17 mouse cellular contexts compared by ENCODE assay signal in genomic region chr5:121816611-121817010, GRCm38 (mm10). TPM values are rescaled to one million over a fixed set of nuclear protein-coding genes. Genes with fewer than 3 reads are reported as not detected.
DNase-seq lines count a peak whose midpoint lies in the region; TF ChIP-seq lines count a peak whose summit lies in the region.
"Had no signal": no experiment of that assay in that cellular context is flagged by ENCODE, and none has a peak within 500 bp of the region (broad histone marks: within the 10 kb centered on the region; RNA-seq: fewer than 3 reads in every experiment).

No protein-coding gene starts in this region.

- TF ChIP-seq RAD21 in MEL (IDR thresholded peaks at IDR 0.05; ENCODE audit: low read depth, low read length), result no peak

- no peak for TF ChIP-seq CTCF in MEL (IDR thresholded peaks at IDR 0.05 in 2 of 3, conservative IDR thresholded peaks at IDR 0.05 in 1 of 3; ENCODE audit: control insufficient read depth in 1 of 3, insufficient read depth in 1 of 3, low read depth in 2 of 3, low read length in 3 of 3, poor library complexity in 1 of 3, severe bottlenecking in 1 of 3)

- H3K36me3 ChIP-seq in MEL (ENCODE audit: control insufficient read depth in 1 of 2, insufficient read depth in 2 of 2, low read length in 2 of 2), result peaks cover 0 to 10% of the 10 kb centered on the region in 2 experiments; a peak in 3 of 4 replicates
- peaks cover 94% of the 10 kb centered on the region for H3K36me3 ChIP-seq in midbrain, embryonic 10.5 days

- no peak for TF ChIP-seq EP300 in MEL (IDR thresholded peaks at IDR 0.05; ENCODE audit: low read depth in 1 of 2, low read length in 2 of 2)

- no peaks in the 10 kb centered on the region for H3K79me2 ChIP-seq in MEL (ENCODE audit: control insufficient read depth, insufficient read depth, low read length, poor library complexity)

- H3K9me3 ChIP-seq in MEL (replicated peaks; ENCODE audit: insufficient read depth, low read length), result no peaks in the 10 kb centered on the region
- no peaks in the 10 kb centered on the region for H3K9me3 ChIP-seq in midbrain, embryonic 10.5 days (replicated peaks)
- H3K9me3 ChIP-seq: embryonic facial prominence, embryonic 13.5 days; embryonic facial prominence, embryonic 15.5 days; forebrain, embryonic 10.5 days; forebrain, embryonic 12.5 days; G1E had no signal

- no peak overlapping the region for H3K4me3 ChIP-seq in MEL (ENCODE audit: control insufficient read depth in 1 of 2, insufficient read depth in 1 of 2, low read depth in 2 of 2, low read length in 2 of 2)
- H3K4me3 ChIP-seq in midbrain, embryonic 10.5 days, result no peak overlapping the region
- H3K4me3 ChIP-seq: embryonic facial prominence, embryonic 13.5 days; embryonic facial prominence, embryonic 15.5 days; erythroblast, embryonic 14.5 days; forebrain, embryonic 10.5 days; forebrain, embryonic 12.5 days had no signal

- peak; percentile 27 for DNase-seq in cerebellum, adult 9-10 months
- DNase-seq in cerebellum, adult 9-11 months, result no peak
- peak; percentile 31 for DNase-seq in testis, postnatal 10 days (ENCODE audit: low spot score)
- no peak for DNase-seq in testis, postnatal 14 days (ENCODE audit: low spot score)
- no peak for DNase-seq in MEL (ENCODE audit: low read depth, low spot score)
- no peak for DNase-seq in kidney, adult 11 months
- no peak for DNase-seq in midbrain, embryonic 10.5 days (ENCODE audit: low spot score)
- DNase-seq: adrenal gland, adult 2 months; adrenal gland, postnatal 10 days; adrenal gland, postnatal 25 days; embryo, embryonic 11 days had no signal

- H3K9ac ChIP-seq in MEL (ENCODE audit: control insufficient read depth, low read depth, low read length, poor library complexity, severe bottlenecking), result no peak overlapping the region
- H3K9ac ChIP-seq: embryonic facial prominence, embryonic 13.5 days; embryonic facial prominence, embryonic 15.5 days; forebrain, embryonic 12.5 days had no signal

- no peaks in the 10 kb centered on the region for H3K27me3 ChIP-seq in MEL (ENCODE audit: control insufficient read depth in 1 of 2, insufficient read depth in 2 of 2, low read length in 2 of 2)
- no peaks in the 10 kb centered on the region for H3K27me3 ChIP-seq in midbrain, embryonic 10.5 days (ENCODE audit: low read depth, poor library complexity, severe bottlenecking)
- H3K27me3 ChIP-seq: embryonic facial prominence, embryonic 13.5 days; embryonic facial prominence, embryonic 15.5 days; forebrain, embryonic 12.5 days had no signal

- H3K4me1 ChIP-seq in MEL (ENCODE audit: control insufficient read depth in 1 of 2, insufficient read depth in 2 of 2, low read length in 2 of 2), result no peaks in the 10 kb centered on the region
- H3K4me1 ChIP-seq in midbrain, embryonic 10.5 days, result no peaks in the 10 kb centered on the region
- H3K4me1 ChIP-seq: forebrain, embryonic 10.5 days; forebrain, embryonic 12.5 days had no signal

- no peak overlapping the region for H3K27ac ChIP-seq in MEL (ENCODE audit: control insufficient read depth, low read depth, low read length)
- no peak overlapping the region for H3K27ac ChIP-seq in midbrain, embryonic 10.5 days (replicated peaks)
- H3K27ac ChIP-seq: embryonic facial prominence, embryonic 13.5 days; embryonic facial prominence, embryonic 15.5 days; forebrain, embryonic 10.5 days; forebrain, embryonic 12.5 days had no signal

- WGBS in midbrain, embryonic 10.5 days, result 92% methylated on average over 2 of the region's 2 CpGs

- TF ChIP-seq POLR2A in MEL (IDR thresholded peaks at IDR 0.05; ENCODE audit: control insufficient read depth in 1 of 2, insufficient read depth in 1 of 2, low read depth in 1 of 2, low read length in 2 of 2, poor library complexity in 1 of 2), result peak in 1 of 2 experiments; percentile 42; a peak in 1 of 4 replicates

TF ChIP-seq in MEL, 35 proteins besides CTCF, POLR2A, EP300 and RAD21:
- TF ChIP-seq NRF1 (IDR thresholded peaks at IDR 0.05; ENCODE audit: insufficient read depth, low read depth, low read length, poor library complexity, severe bottlenecking) (no peak), POLR2AphosphoS2 (IDR thresholded peaks at IDR 0.05; ENCODE audit: low read length) (peak; percentile 45; the same call in 1 of the 2 replicates), ELF1 (IDR thresholded peaks at IDR 0.05; ENCODE audit: low read depth, low read length) (no peak), MXI1 (IDR thresholded peaks at IDR 0.05; ENCODE audit: low read depth, low read length) (no peak), SMC3 (IDR thresholded peaks at IDR 0.05; ENCODE audit: low read depth, low read length) (no peak)

RNA-seq across cellular contexts. Expression of gene Sh2b3, which starts 20.8 kb away (rescaled TPM):
- 14.0 and 18.1 TPM in 2 replicates for total RNA-seq in MEL (2012; rRNA removed)
- polyA plus RNA-seq in MEL (2012; ENCODE audit: insufficient read depth in 1 of 2, insufficient read length in 2 of 2, low read depth in 1 of 2, low replicate concordance in 2 of 2, missing spikeins in 1 of 2), result 10 to 100 TPM in 1 of 2 experiments, not detected in 1; 43.2 TPM
- 6.9 and 8.1 TPM in 2 replicates for polyA plus RNA-seq in midbrain, embryonic 10.5 days (2016; fragmentation: Nextera tagmentation; extraction: Ambion mirVana)

RNA-seq across cellular contexts. Expression of gene Pheta1, which starts 32.2 kb away (rescaled TPM):
- total RNA-seq in MEL (2012; rRNA removed), result 6.6 and 8.1 TPM in 2 replicates
- polyA plus RNA-seq in MEL (2012; ENCODE audit: insufficient read depth in 1 of 2, insufficient read length in 2 of 2, low read depth in 1 of 2, low replicate concordance in 2 of 2, missing spikeins in 1 of 2), result 1 to 10 TPM in 1 of 2 experiments, not detected in 1; 8.8 TPM
- polyA plus RNA-seq in midbrain, embryonic 10.5 days (2016; fragmentation: Nextera tagmentation; extraction: Ambion mirVana), result 46.7 and 52.9 TPM in 2 replicates

Comparison
In these comparisons a context has a peak if more than half of its experiments do, and no peak if none do; other contexts are left out.
1. DNase-seq: peak in cerebellum, adult 9-10 months (single experiment) and testis, postnatal 10 days (single experiment); none in cerebellum, adult 9-11 months (single experiment), testis, postnatal 14 days (single experiment), MEL (single experiment), kidney, adult 11 months (single experiment) and midbrain, embryonic 10.5 days (single experiment).